Mouse (Mus musculus): ENCODE results near the gene Ippk.
A peak's percentile ranks its signal among the peaks of the same experiment; 100 is the strongest.

Gene Ippk

GRCm38 (mm10) chr13:49430529-49430928 is 9.5 kb downstream of the Ippk start:
- no peak for DNase-seq (ENCODE audit: low spot score in 2 of 2)

GRCm38 (mm10) chr13:49433268-49434029 is 12.4 kb downstream of the Ippk start:
- DNase-seq (ENCODE audit: low spot score in 2 of 2) = no peak

GRCm38 (mm10) chr13:49435745-49436144 is 14.7 kb downstream of the Ippk start:
- DNase-seq (ENCODE audit: low spot score in 2 of 2) = no peak

GRCm38 (mm10) chr13:49436170-49436569 is 15.1 kb downstream of the Ippk start:
- no peak for DNase-seq (ENCODE audit: low spot score in 2 of 2)

GRCm38 (mm10) chr13:49444451-49444850 is 23.4 kb downstream of the Ippk start:
- DNase-seq (ENCODE audit: low spot score in 2 of 2) = no peak

- DNase-seq (ENCODE audit: low spot score in 2 of 2) = peak; percentile 67 to 75
Measured at GRCm38 (mm10) chr13:49449318-49449749, 28.3 kb downstream of the Ippk start.

GRCm38 (mm10) chr13:49460276-49460675 is 39.2 kb downstream of the Ippk start:
- no peak for DNase-seq (ENCODE audit: low spot score in 2 of 2)

GRCm38 (mm10) chr13:49460692-49461414 is 39.8 kb downstream of the Ippk start:
- no peak for DNase-seq (ENCODE audit: low spot score in 2 of 2)

- peak in 1 of 2 experiments; percentile 10 for DNase-seq (ENCODE audit: low spot score in 2 of 2)
Measured at GRCm38 (mm10) chr13:49461458-49462132, 40.5 kb downstream of the Ippk start.

- DNase-seq (ENCODE audit: low spot score in 2 of 2) = no peak
Measured at GRCm38 (mm10) chr13:49462921-49463320, 41.9 kb downstream of the Ippk start.

- DNase-seq (ENCODE audit: low spot score in 2 of 2) = no peak
Measured at GRCm38 (mm10) chr13:49465875-49466274, 44.8 kb downstream of the Ippk start.

GRCm38 (mm10) chr13:49466393-49467075 is 45.5 kb downstream of the Ippk start:
- DNase-seq (ENCODE audit: low spot score in 2 of 2) = peak in 1 of 2 experiments; percentile 30

- no peak for DNase-seq (ENCODE audit: low spot score in 2 of 2)
Measured at GRCm38 (mm10) chr13:49467585-49467984, 46.5 kb downstream of the Ippk start.

GRCm38 (mm10) chr13:49469002-49469401 is 48.0 kb downstream of the Ippk start:
- no peak for DNase-seq (ENCODE audit: low spot score in 2 of 2)

GRCm38 (mm10) chr13:49470319-49470718 is 49.3 kb downstream of the Ippk start:
- no peak for DNase-seq (ENCODE audit: low spot score in 2 of 2)

GRCm38 (mm10) chr13:49470806-49471205 is 49.8 kb downstream of the Ippk start:
- no peak for DNase-seq (ENCODE audit: low spot score in 2 of 2)

- no peak for DNase-seq (ENCODE audit: low spot score in 2 of 2)
Measured at GRCm38 (mm10) chr13:49471981-49472675, 51.1 kb downstream of the Ippk start.

GRCm38 (mm10) chr13:49472676-49473005 is 51.6 kb downstream of the Ippk start:
- DNase-seq (ENCODE audit: low spot score in 2 of 2) = no peak

GRCm38 (mm10) chr13:49477887-49478286 is 56.8 kb downstream of the Ippk start:
- DNase-seq (ENCODE audit: low spot score in 2 of 2) = no peak

GRCm38 (mm10) chr13:49478851-49479374 is 57.9 kb downstream of the Ippk start:
- DNase-seq (ENCODE audit: low spot score in 2 of 2) = no peak

- DNase-seq (ENCODE audit: low spot score in 2 of 2) = no peak
Measured at GRCm38 (mm10) chr13:49479399-49479798, 58.4 kb downstream of the Ippk start.
